Mouse (Mus musculus) heart, adult 2 months (tissue): ENCODE measurements around the gene Pik3cb.

Source experiments
- CTCF ChIP-seq: fragments of 200-600 bp; IDR thresholded peaks from 2 replicates; pipeline ENCODE4 v1.8.1; 2022; ENCODE audit warnings: antibody characterized with exemption, mild to moderate bottlenecking, moderate library complexity
- POLR2A ChIP-seq: fragments of 200-500 bp; IDR thresholded peaks from 2 replicates; pipeline ENCODE4 v1.6.1; 2011; ENCODE audit warnings: mild to moderate bottlenecking, low read depth, low read length, control low read depth; ENCODE audit not compliant: insufficient read depth

DNA sequence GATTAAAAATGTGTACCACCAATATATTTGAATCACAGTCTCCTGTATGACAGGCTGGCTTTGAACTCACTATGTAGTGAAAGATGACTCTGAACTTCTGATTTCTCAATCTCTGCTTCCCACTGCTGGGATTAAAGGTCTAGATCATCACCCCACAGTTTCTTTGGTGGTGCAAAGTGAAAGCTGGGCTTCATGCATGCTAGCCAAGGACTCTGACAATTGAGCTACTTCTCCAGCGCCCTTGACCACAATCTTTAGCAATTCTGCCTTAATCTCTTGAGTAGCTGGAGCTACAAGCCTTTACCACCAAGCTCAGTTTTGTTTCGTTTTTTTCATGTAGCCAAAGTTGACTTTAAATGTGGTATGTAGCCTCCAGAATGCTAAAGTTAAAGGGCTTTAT, 32.4 kb upstream of the Pik3cb start:
- TF ChIP-seq CTCF (no peak), POLR2A (no peak)
